Mouse (Mus musculus): ENCODE measurements around the gene Anapc11.

GRCm38 (mm10) chr11:120571754-120572416, 26.3 kb upstream of the Anapc11 start:
- TF ChIP-seq MAX (IDR thresholded peaks at IDR 0.05; ENCODE audit: low read length) (no peak), NRF1 (IDR thresholded peaks at IDR 0.05; ENCODE audit: low read depth, low read length) (no peak), CTCF (conservative IDR thresholded peaks at IDR 0.05 in 1 of 2, IDR thresholded peaks at IDR 0.05 in 1 of 2; ENCODE audit: low read depth in 2 of 2, low read length in 2 of 2) (no peak), ZKSCAN1 (IDR thresholded peaks at IDR 0.05; ENCODE audit: borderline replicate concordance, low read depth, low read length) (no peak), POLR2A (IDR thresholded peaks at IDR 0.05; ENCODE audit: low read depth, low read length) (no peak), MYC (IDR thresholded peaks at IDR 0.05; ENCODE audit: low read depth, low read length) (no peak), CHD2 (IDR thresholded peaks at IDR 0.05; ENCODE audit: low read length) (no peak), MXI1 (IDR thresholded peaks at IDR 0.05; ENCODE audit: low read depth, low read length) (no peak), TBP (conservative IDR thresholded peaks at IDR 0.05; ENCODE audit: low read depth, low read length) (no peak), EP300 (IDR thresholded peaks at IDR 0.05; ENCODE audit: low read length) (no peak), ELF1 (IDR thresholded peaks at IDR 0.05; ENCODE audit: low read depth, low read length) (no peak)

Measured in CH12.LX (cell line).